Mouse (Mus musculus) yolk sac, embryonic 10.5 days (tissue): ENCODE results near the gene Nav3.

Source experiments
- DNase-seq: peaks from one replicate; pipeline ENCODE4 v3.0.0-alpha.2; 2017; ENCODE audit warnings: low spot score

The Nav3 gene

GRCm38 (mm10) chr10:110192026-110192805, 263.8 kb downstream of the Nav3 start:
- no peak for DNase-seq

GRCm38 (mm10) chr10:110186242-110186641, 269.8 kb downstream of the Nav3 start:
- DNase-seq: no peak

GRCm38 (mm10) chr10:110175874-110176273, 280.1 kb downstream of the Nav3 start:
- DNase-seq: no peak

GRCm38 (mm10) chr10:110169416-110169815, 286.6 kb downstream of the Nav3 start:
- DNase-seq: no peak

GRCm38 (mm10) chr10:110168892-110169291, 287.1 kb downstream of the Nav3 start:
- no peak for DNase-seq

- DNase-seq: no peak
Observed at GRCm38 (mm10) chr10:110162596-110162995, 293.4 kb downstream of the Nav3 start.

GRCm38 (mm10) chr10:110160894-110161293, 295.1 kb downstream of the Nav3 start:
- no peak for DNase-seq

- no peak for DNase-seq
Observed at GRCm38 (mm10) chr10:110159548-110159947, 296.5 kb downstream of the Nav3 start.

- DNase-seq: no peak
Observed at GRCm38 (mm10) chr10:110158122-110158521, 297.9 kb downstream of the Nav3 start.

- DNase-seq: no peak
Observed at GRCm38 (mm10) chr10:110156412-110156811, 299.6 kb downstream of the Nav3 start.

GRCm38 (mm10) chr10:110155494-110155893, 300.5 kb downstream of the Nav3 start:
- DNase-seq: no peak

- no peak for DNase-seq
Observed at GRCm38 (mm10) chr10:110154873-110155237, 301.1 kb downstream of the Nav3 start.

GRCm38 (mm10) chr10:110154001-110154872, 301.8 kb downstream of the Nav3 start:
- DNase-seq: no peak

GRCm38 (mm10) chr10:110120572-110120971, 335.4 kb downstream of the Nav3 start:
- DNase-seq: no peak

GRCm38 (mm10) chr10:110117341-110117740, 338.7 kb downstream of the Nav3 start:
- DNase-seq: no peak

- DNase-seq: no peak
Observed at GRCm38 (mm10) chr10:110112669-110113458, 343.1 kb downstream of the Nav3 start.

GRCm38 (mm10) chr10:110103255-110103654, 352.7 kb downstream of the Nav3 start:
- no peak for DNase-seq

GRCm38 (mm10) chr10:110102231-110102630, 353.8 kb downstream of the Nav3 start:
- DNase-seq: no peak

- DNase-seq: no peak
Observed at GRCm38 (mm10) chr10:110094433-110094832, 361.6 kb downstream of the Nav3 start.

GRCm38 (mm10) chr10:110088444-110089061, 367.5 kb downstream of the Nav3 start:
- no peak for DNase-seq

GRCm38 (mm10) chr10:110085903-110086302, 370.1 kb downstream of the Nav3 start:
- no peak for DNase-seq

GRCm38 (mm10) chr10:110085156-110085555, 370.8 kb downstream of the Nav3 start:
- peak; percentile 7 for DNase-seq
